Mouse (Mus musculus): ENCODE data around the gene Plpp3. TPM values are rescaled to one million over a fixed set of nuclear protein-coding genes. Genes with fewer than 3 reads are reported as not detected.

The Plpp3 gene
- polyA plus RNA-seq, 1 experiment, result 7.0 TPM

- no peaks in the 10 kb centered on the region for H3K79me2 ChIP-seq (ENCODE audit: control insufficient read depth, insufficient read depth)
- no peak for TF ChIP-seq FOSL1 (IDR thresholded peaks at IDR 0.05; ENCODE audit: insufficient read depth, low read length, poor library complexity, severe bottlenecking)
- TF ChIP-seq MAX (IDR thresholded peaks at IDR 0.05), result no peak
- no peak for TF ChIP-seq CTCF (IDR thresholded peaks at IDR 0.05; ENCODE audit: control insufficient read depth, insufficient read depth, insufficient read length)
- TF ChIP-seq CEBPB (IDR thresholded peaks at IDR 0.05; ENCODE audit: low read depth), result no peak
- TF ChIP-seq USF1 (IDR thresholded peaks at IDR 0.05; ENCODE audit: low read depth), result no peak
- no peak for TF ChIP-seq MYOD1 (IDR thresholded peaks at IDR 0.05; ENCODE audit: control insufficient read depth, insufficient read length, low read depth)
- no peak for TF ChIP-seq MYOG (IDR thresholded peaks at IDR 0.05; ENCODE audit: control insufficient read depth, extremely low read depth, insufficient read length)
- peak overlapping the region; percentile 34 for H3K4me3 ChIP-seq (ENCODE audit: insufficient read depth, poor library complexity, severe bottlenecking)
- no peaks in the 10 kb centered on the region for H3K27me3 ChIP-seq (ENCODE audit: control insufficient read depth, insufficient read depth, insufficient read length)
- no peaks in the 10 kb centered on the region for H3K79me3 ChIP-seq (ENCODE audit: low read depth)
- H3ac ChIP-seq (ENCODE audit: control insufficient read depth, insufficient read length, low read depth), result peak overlapping the region; percentile 79
- H3K36me3 ChIP-seq (ENCODE audit: control insufficient read depth, insufficient read depth), result no peaks in the 10 kb centered on the region
Observed at GRCm38 (mm10) chr4:105109990-105110683, 47.0 kb upstream of the Plpp3 start.

- Histone ChIP-seq H3ac (ENCODE audit: control insufficient read depth, insufficient read length, low read depth) (no peak overlapping the region), H3K79me3 (ENCODE audit: low read depth) (no peaks in the 10 kb centered on the region), H3K36me3 (ENCODE audit: control insufficient read depth, insufficient read depth) (no peaks in the 10 kb centered on the region), H3K4me3 (ENCODE audit: insufficient read depth, poor library complexity, severe bottlenecking) (no peak overlapping the region), H3K79me2 (ENCODE audit: control insufficient read depth, insufficient read depth) (no peaks in the 10 kb centered on the region), H3K27me3 (ENCODE audit: control insufficient read depth, insufficient read depth, insufficient read length) (no peaks in the 10 kb centered on the region)
- TF ChIP-seq CTCF (IDR thresholded peaks at IDR 0.05; ENCODE audit: control insufficient read depth, insufficient read depth, insufficient read length), result no peak
- TF ChIP-seq CEBPB (IDR thresholded peaks at IDR 0.05; ENCODE audit: low read depth), result no peak
- TF ChIP-seq MYOD1 (IDR thresholded peaks at IDR 0.05; ENCODE audit: control insufficient read depth, insufficient read length, low read depth), result no peak
- TF ChIP-seq USF1 (IDR thresholded peaks at IDR 0.05; ENCODE audit: low read depth), result no peak
- TF ChIP-seq FOSL1 (IDR thresholded peaks at IDR 0.05; ENCODE audit: insufficient read depth, low read length, poor library complexity, severe bottlenecking), result no peak
- no peak for TF ChIP-seq MYOG (IDR thresholded peaks at IDR 0.05; ENCODE audit: control insufficient read depth, extremely low read depth, insufficient read length)
- no peak for TF ChIP-seq MAX (IDR thresholded peaks at IDR 0.05)
Observed at GRCm38 (mm10) chr4:105110684-105111035, 46.5 kb upstream of the Plpp3 start.

- TF ChIP-seq CTCF (IDR thresholded peaks at IDR 0.05; ENCODE audit: control insufficient read depth, insufficient read depth, insufficient read length) (no peak), MYOG (IDR thresholded peaks at IDR 0.05; ENCODE audit: control insufficient read depth, extremely low read depth, insufficient read length) (no peak), FOSL1 (IDR thresholded peaks at IDR 0.05; ENCODE audit: insufficient read depth, low read length, poor library complexity, severe bottlenecking) (no peak), USF1 (IDR thresholded peaks at IDR 0.05; ENCODE audit: low read depth) (no peak), CEBPB (IDR thresholded peaks at IDR 0.05; ENCODE audit: low read depth) (no peak)
- Histone ChIP-seq H3K79me2 (ENCODE audit: control insufficient read depth, insufficient read depth) (no peaks in the 10 kb centered on the region), H3K4me3 (ENCODE audit: insufficient read depth, poor library complexity, severe bottlenecking) (no peak overlapping the region), H3K79me3 (ENCODE audit: low read depth) (no peaks in the 10 kb centered on the region), H3K36me3 (ENCODE audit: control insufficient read depth, insufficient read depth) (no peaks in the 10 kb centered on the region), H3K27me3 (ENCODE audit: control insufficient read depth, insufficient read depth, insufficient read length) (no peaks in the 10 kb centered on the region), H3ac (ENCODE audit: control insufficient read depth, insufficient read length, low read depth) (no peak overlapping the region)
Observed at GRCm38 (mm10) chr4:105111770-105112169, 45.4 kb upstream of the Plpp3 start.

GRCm38 (mm10) chr4:105113042-105113441 is 44.1 kb upstream of the Plpp3 start:
- Histone ChIP-seq H3K79me3 (ENCODE audit: low read depth) (no peaks in the 10 kb centered on the region), H3K36me3 (ENCODE audit: control insufficient read depth, insufficient read depth) (no peaks in the 10 kb centered on the region), H3K27me3 (ENCODE audit: control insufficient read depth, insufficient read depth, insufficient read length) (no peaks in the 10 kb centered on the region), H3K79me2 (ENCODE audit: control insufficient read depth, insufficient read depth) (no peaks in the 10 kb centered on the region), H3ac (ENCODE audit: control insufficient read depth, insufficient read length, low read depth) (no peak overlapping the region), H3K4me3 (ENCODE audit: insufficient read depth, poor library complexity, severe bottlenecking) (no peak overlapping the region)
- TF ChIP-seq FOSL1 (IDR thresholded peaks at IDR 0.05; ENCODE audit: insufficient read depth, low read length, poor library complexity, severe bottlenecking), result no peak
- TF ChIP-seq USF1 (IDR thresholded peaks at IDR 0.05; ENCODE audit: low read depth), result no peak
- TF ChIP-seq MAX (IDR thresholded peaks at IDR 0.05), result no peak

- Histone ChIP-seq H3K4me3 (ENCODE audit: insufficient read depth, poor library complexity, severe bottlenecking) (no peak overlapping the region), H3K36me3 (ENCODE audit: control insufficient read depth, insufficient read depth) (no peaks in the 10 kb centered on the region), H3K27me3 (ENCODE audit: control insufficient read depth, insufficient read depth, insufficient read length) (no peaks in the 10 kb centered on the region), H3K79me3 (ENCODE audit: low read depth) (no peaks in the 10 kb centered on the region), H3ac (ENCODE audit: control insufficient read depth, insufficient read length, low read depth) (no peak overlapping the region), H3K79me2 (ENCODE audit: control insufficient read depth, insufficient read depth) (no peaks in the 10 kb centered on the region)
- TF ChIP-seq MYOD1 (IDR thresholded peaks at IDR 0.05; ENCODE audit: control insufficient read depth, insufficient read length, low read depth) (no peak), CTCF (IDR thresholded peaks at IDR 0.05; ENCODE audit: control insufficient read depth, insufficient read depth, insufficient read length) (no peak), FOSL1 (IDR thresholded peaks at IDR 0.05; ENCODE audit: insufficient read depth, low read length, poor library complexity, severe bottlenecking) (no peak), MAX (IDR thresholded peaks at IDR 0.05) (no peak), CEBPB (IDR thresholded peaks at IDR 0.05; ENCODE audit: low read depth) (no peak), USF1 (IDR thresholded peaks at IDR 0.05; ENCODE audit: low read depth) (no peak), MYOG (IDR thresholded peaks at IDR 0.05; ENCODE audit: control insufficient read depth, extremely low read depth, insufficient read length) (no peak)
Observed at GRCm38 (mm10) chr4:105113468-105113867, 43.7 kb upstream of the Plpp3 start.

GRCm38 (mm10) chr4:105121081-105121480 is 36.1 kb upstream of the Plpp3 start:
- Histone ChIP-seq H3K79me3 (ENCODE audit: low read depth) (no peaks in the 10 kb centered on the region), H3ac (ENCODE audit: control insufficient read depth, insufficient read length, low read depth) (no peak overlapping the region), H3K36me3 (ENCODE audit: control insufficient read depth, insufficient read depth) (no peaks in the 10 kb centered on the region), H3K4me3 (ENCODE audit: insufficient read depth, poor library complexity, severe bottlenecking) (no peak overlapping the region), H3K27me3 (ENCODE audit: control insufficient read depth, insufficient read depth, insufficient read length) (no peaks in the 10 kb centered on the region), H3K79me2 (ENCODE audit: control insufficient read depth, insufficient read depth) (no peaks in the 10 kb centered on the region)
- TF ChIP-seq USF1 (IDR thresholded peaks at IDR 0.05; ENCODE audit: low read depth) (no peak), CEBPB (IDR thresholded peaks at IDR 0.05; ENCODE audit: low read depth) (no peak), MYOD1 (IDR thresholded peaks at IDR 0.05; ENCODE audit: control insufficient read depth, insufficient read length, low read depth) (no peak), MYOG (IDR thresholded peaks at IDR 0.05; ENCODE audit: control insufficient read depth, extremely low read depth, insufficient read length) (no peak), CTCF (IDR thresholded peaks at IDR 0.05; ENCODE audit: control insufficient read depth, insufficient read depth, insufficient read length) (no peak), MAX (IDR thresholded peaks at IDR 0.05) (no peak)

Measured in C2C12 (cell line).